Mouse (Mus musculus) hindbrain, embryonic 11.5 days (tissue): ENCODE data around the gene Spag9. TPM values are rescaled to one million over a fixed set of nuclear protein-coding genes. Genes with fewer than 3 reads are reported as not detected.

Experiments
- ATAC-seq: fragments of 200-750 bp; cut with Nextera tagmentation; 2 replicates; pipeline ENCODE4 v1.8.0; 2017; ENCODE audit warnings: mild to moderate bottlenecking, moderate TSS enrichment, moderate library complexity; ENCODE audit not compliant: low FRiP score
- DNase-seq: peaks from one replicate; pipeline ENCODE4 v3.0.0-alpha.2; 2015; ENCODE audit warnings: low spot score
- H3K27ac ChIP-seq: fragments of 300-500 bp; sonication (generic); 2 replicates; pipeline ENCODE4 v1.5.1; 2014; ENCODE audit warnings: mild to moderate bottlenecking, low read depth, low read length
- H3K27me3 ChIP-seq: fragments of 300-500 bp; sonication (generic); 2 replicates; pipeline ENCODE4 v1.6.1; 2014; ENCODE audit warnings: mild to moderate bottlenecking, low read length, moderate library complexity, mixed read lengths; ENCODE audit not compliant: control insufficient read depth, insufficient read depth
- H3K36me3 ChIP-seq: fragments of 300-500 bp; sonication (generic); 2 replicates; pipeline ENCODE4 v1.6.1; 2014; ENCODE audit warnings: mild to moderate bottlenecking, low read length, moderate library complexity, mixed read lengths; ENCODE audit not compliant: control insufficient read depth, insufficient read depth
- H3K4me1 ChIP-seq: fragments of 300-500 bp; sonication (generic); replicated peaks from 2 replicates; pipeline ENCODE4 v1.6.1; 2014; ENCODE audit warnings: low read length, mixed read lengths; ENCODE audit not compliant: control insufficient read depth, insufficient read depth
- H3K4me2 ChIP-seq: fragments of 300-500 bp; sonication (generic); replicated peaks from 2 replicates; pipeline ENCODE4 v1.6.1; 2014; ENCODE audit warnings: mild to moderate bottlenecking, low read depth, low read length
- H3K4me3 ChIP-seq: fragments of 300-500 bp; sonication (generic); 2 replicates; pipeline ENCODE4 v1.5.1; 2014; ENCODE audit warnings: low read depth, low read length
- H3K9ac ChIP-seq: fragments of 300-500 bp; sonication (generic); 2 replicates; pipeline ENCODE4 v1.6.1; 2014; ENCODE audit warnings: low read depth, low read length
- H3K9me3 ChIP-seq: fragments of 300-500 bp; sonication (generic); 2 replicates; pipeline ENCODE4 v1.6.1; 2016; ENCODE audit warnings: low read length; ENCODE audit not compliant: control insufficient read depth
- WGBS: fragments of 180-500 bp; shearing (Covaris S2); extraction: QIAGEN DNeasy Blood & Tissue Kit; methylation state at CpG from one replicate; pipeline ENCODE4 v1.1.7; 2014; 5-methylcytosine and 5-hydroxymethylcytosine counted together
- polyA plus RNA-seq: library from polyadenylated mRNA; unstranded; fragments of >200 nt; fragmentation: Nextera tagmentation; extraction: Ambion mirVana; gene quantifications from 2 replicates; pipeline ENCODE4 v1.2.1, GENCODE M21; 2014

Gene Spag9
- polyA plus RNA-seq, 1 experiment from 2014 or later = 107 TPM

DNA sequence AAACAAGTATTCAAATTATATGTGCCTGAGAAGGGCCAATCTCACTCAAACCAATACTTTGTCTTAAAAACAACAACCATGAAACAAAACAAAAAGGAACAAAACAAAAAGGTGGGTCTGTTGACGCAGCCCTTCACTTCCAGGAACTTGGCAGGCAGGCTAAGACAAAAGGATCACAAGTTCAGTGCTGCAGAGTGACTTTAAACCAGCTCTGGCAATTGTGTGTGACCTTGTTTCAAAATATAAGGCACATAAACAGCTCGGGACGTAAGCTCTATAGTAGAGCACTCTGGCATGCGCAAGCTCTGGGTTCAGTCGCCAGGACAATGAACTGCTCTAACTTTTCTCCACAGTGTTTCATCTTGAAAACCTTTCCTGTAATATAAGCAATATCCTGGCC lies 22.9 kb upstream of the Spag9 start:
- H3K27ac ChIP-seq = no peak overlapping the region

DNA sequence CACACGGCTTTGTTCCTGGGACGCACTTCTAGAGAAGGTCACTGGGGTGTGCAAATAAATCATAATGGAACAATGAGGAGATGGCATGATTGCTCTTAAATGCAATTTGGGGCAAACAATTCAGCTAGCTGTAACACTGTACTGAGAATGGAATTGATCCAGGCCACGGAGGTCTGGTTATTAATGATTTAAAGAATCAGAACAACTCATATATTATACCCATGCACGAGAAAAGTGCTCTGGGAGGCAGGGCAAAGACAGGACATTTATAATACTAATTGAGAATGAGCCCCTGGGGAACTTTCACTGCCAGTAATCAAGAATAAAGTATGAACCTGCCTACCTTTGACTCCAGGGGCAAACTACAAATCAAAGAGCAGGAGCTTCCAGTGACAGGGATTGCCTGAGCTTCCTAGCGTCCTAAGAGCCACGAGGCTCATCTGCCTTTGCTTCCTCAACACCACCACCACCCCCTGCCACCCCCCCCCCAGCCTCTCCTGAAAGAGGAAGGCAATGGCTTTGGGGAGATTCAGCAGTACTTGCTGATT lies 16.3 kb upstream of the Spag9 start:
- Histone ChIP-seq H3K27ac (no peak overlapping the region), H3K9me3 (no peaks in the 10 kb centered on the region), H3K4me1 (no peaks in the 10 kb centered on the region), H3K9ac (no peak overlapping the region), H3K4me2 (no peak overlapping the region), H3K27me3 (no peaks in the 10 kb centered on the region), H3K36me3 (no peaks in the 10 kb centered on the region), H3K4me3 (no peak overlapping the region)
- 56% methylated on average over 6 of the region's 6 CpGs for WGBS
- ATAC-seq (no peak), DNase-seq (peak; percentile 27)

More for the DNA sequence above, 22.9 kb upstream of the Spag9 start:
- 91% methylated on average over 5 of the region's 5 CpGs for WGBS
- no peak for DNase-seq
- Histone ChIP-seq H3K9me3 (no peaks in the 10 kb centered on the region), H3K4me3 (no peak overlapping the region), H3K9ac (no peak overlapping the region), H3K27me3 (no peaks in the 10 kb centered on the region), H3K36me3 (no peaks in the 10 kb centered on the region), H3K4me2 (no peak overlapping the region), H3K4me1 (no peaks in the 10 kb centered on the region)
- ATAC-seq = no peak

DNA sequence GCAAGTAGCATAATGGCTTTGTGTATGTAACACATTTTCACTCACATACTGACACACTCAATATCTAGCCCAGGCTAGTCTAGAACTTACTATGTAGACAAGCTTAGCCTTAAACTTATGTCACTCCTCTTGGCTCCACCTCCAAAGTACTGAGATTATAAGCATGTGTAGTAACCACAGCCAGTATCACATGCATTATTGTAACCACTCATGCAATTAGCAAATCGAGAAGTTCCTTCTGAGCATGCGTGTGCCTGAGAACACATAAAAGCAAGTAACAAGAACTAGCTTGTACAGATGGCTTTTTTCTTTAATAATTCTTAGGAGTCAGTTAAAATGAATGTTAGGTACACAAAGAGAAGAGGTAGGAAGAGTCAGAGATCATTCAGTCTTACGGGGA lies 11.3 kb upstream of the Spag9 start:
- no peak overlapping the region for H3K9ac ChIP-seq
- no peak overlapping the region for H3K4me2 ChIP-seq
- H3K27ac ChIP-seq = no peak overlapping the region
- H3K4me3 ChIP-seq = no peak overlapping the region
- no peaks in the 10 kb centered on the region for H3K27me3 ChIP-seq
- WGBS = 93% methylated on average over 3 of the region's 3 CpGs
- H3K4me1 ChIP-seq = no peaks in the 10 kb centered on the region
- no peaks in the 10 kb centered on the region for H3K9me3 ChIP-seq
- no peak for DNase-seq
- no peaks in the 10 kb centered on the region for H3K36me3 ChIP-seq
- no peak for ATAC-seq

DNA sequence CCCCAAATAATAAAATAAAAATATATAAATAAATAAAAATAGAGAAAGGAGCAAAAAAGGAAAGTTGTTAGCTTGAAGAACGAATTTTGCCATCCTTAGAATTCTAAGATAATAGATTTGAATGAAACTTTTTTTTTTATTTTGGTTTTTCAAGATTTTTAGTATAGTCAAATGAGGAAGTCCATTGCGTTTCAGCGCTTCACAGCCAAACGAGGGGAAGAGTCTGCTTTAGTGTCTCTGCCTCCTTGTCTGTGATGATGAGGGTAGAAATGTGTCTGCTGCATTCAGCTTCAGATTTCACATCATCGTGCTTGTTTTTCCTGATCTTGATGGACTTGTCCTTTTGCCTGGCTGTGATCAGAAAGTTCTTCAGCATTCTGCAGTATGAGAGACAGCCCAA lies 10.6 kb upstream of the Spag9 start:
- Histone ChIP-seq H3K36me3 (no peaks in the 10 kb centered on the region), H3K4me3 (no peak overlapping the region), H3K9ac (no peak overlapping the region), H3K9me3 (no peaks in the 10 kb centered on the region), H3K4me1 (no peaks in the 10 kb centered on the region), H3K27me3 (no peaks in the 10 kb centered on the region), H3K27ac (no peak overlapping the region), H3K4me2 (no peak overlapping the region)
- no peak for DNase-seq
- ATAC-seq = no peak
- WGBS = 89% methylated on average over 5 of the region's 5 CpGs

DNA sequence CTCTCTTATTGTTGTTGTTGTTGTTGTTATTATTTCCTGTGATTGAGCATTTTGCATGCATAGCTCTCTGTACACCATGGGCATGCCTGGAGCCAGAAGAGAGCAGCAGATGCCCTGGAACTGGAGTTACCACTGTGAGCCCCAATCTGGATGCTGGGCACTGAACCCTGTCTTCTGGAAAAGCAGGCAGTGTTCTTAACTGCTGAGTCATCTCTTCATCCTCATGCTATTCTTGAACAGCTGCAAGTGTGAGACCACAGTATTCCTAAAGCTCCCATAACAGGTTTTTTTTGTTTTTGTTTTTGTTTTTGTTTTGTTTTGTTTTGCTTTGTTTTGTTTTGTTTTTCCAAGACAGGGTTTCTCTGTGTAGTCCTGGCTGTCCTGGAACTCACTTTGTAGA lies 9.6 kb upstream of the Spag9 start:
- Histone ChIP-seq H3K4me1 (no peaks in the 10 kb centered on the region), H3K9me3 (no peaks in the 10 kb centered on the region), H3K4me2 (no peak overlapping the region), H3K27ac (no peak overlapping the region), H3K4me3 (no peak overlapping the region), H3K36me3 (no peaks in the 10 kb centered on the region), H3K9ac (no peak overlapping the region), H3K27me3 (no peaks in the 10 kb centered on the region)
- ATAC-seq = no peak
- DNase-seq = no peak

DNA sequence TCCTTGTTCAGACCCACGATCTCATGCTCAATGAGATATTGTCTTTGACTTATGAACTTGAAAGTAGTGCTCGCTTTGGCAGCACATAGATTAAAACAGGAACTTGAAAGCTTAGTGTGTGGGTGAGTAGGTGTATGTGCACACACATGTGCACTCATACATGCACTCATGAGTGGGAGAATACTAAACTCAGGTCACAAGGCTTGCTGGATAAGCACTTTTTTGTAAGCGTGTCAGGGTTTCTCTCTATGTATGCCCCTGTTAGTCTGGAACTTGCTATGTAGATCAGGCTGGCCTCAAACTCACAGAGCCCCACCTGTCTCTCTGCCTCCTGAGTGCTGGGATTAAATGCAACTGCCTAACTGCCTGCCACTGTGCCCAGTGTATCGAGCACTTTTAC lies 8.9 kb upstream of the Spag9 start:
- H3K4me1 ChIP-seq = no peaks in the 10 kb centered on the region
- H3K9ac ChIP-seq = no peak overlapping the region
- no peaks in the 10 kb centered on the region for H3K9me3 ChIP-seq
- H3K4me3 ChIP-seq = no peak overlapping the region
- H3K36me3 ChIP-seq = no peaks in the 10 kb centered on the region
- no peak overlapping the region for H3K4me2 ChIP-seq
- 87% methylated on average over 4 of the region's 4 CpGs for WGBS
- no peak for DNase-seq
- H3K27ac ChIP-seq = no peak overlapping the region
- ATAC-seq = no peak
- H3K27me3 ChIP-seq = no peaks in the 10 kb centered on the region

DNA sequence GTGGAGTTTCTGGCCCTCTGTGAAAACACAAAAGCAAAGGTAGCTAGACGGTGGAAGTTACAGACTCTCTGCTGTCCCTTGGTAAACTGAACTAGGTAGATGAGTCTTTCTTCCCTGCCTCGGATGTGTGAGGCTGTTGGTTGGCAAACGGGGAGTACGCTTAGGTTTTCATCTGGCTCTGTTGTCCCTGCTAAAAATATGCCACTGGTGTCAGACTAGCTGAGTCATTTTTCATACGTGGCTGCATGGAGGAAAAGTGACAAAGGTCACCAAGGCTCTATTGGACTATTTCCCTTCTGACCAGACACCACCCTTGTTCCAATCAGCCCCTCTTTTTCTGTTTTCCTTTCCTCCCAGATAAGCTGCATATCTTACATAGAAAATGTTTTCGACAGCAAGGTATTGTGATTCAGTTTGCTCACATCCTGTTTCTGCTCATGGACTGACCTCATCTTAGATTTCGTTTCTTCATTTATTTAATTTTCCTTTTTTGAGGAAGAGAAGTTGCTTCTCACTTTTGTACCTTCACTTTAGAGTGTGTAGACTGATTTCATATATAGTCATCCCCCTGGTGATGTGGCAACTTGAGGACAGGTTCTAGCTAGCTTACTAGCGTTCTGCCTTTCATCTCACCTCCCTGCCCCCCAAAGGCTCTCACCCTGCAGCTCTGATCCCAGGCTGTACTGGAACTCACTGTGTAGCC lies 8.1 kb upstream of the Spag9 start:
- WGBS = 79% methylated on average over 8 of the region's 8 CpGs
- no peaks in the 10 kb centered on the region for H3K4me1 ChIP-seq
- ATAC-seq (no peak), DNase-seq (no peak)
- H3K4me3 ChIP-seq = no peak overlapping the region
- H3K27ac ChIP-seq = no peak overlapping the region
- no peak overlapping the region for H3K9ac ChIP-seq
- no peaks in the 10 kb centered on the region for H3K9me3 ChIP-seq
- H3K27me3 ChIP-seq = no peaks in the 10 kb centered on the region
- no peaks in the 10 kb centered on the region for H3K36me3 ChIP-seq
- H3K4me2 ChIP-seq = no peak overlapping the region

DNA sequence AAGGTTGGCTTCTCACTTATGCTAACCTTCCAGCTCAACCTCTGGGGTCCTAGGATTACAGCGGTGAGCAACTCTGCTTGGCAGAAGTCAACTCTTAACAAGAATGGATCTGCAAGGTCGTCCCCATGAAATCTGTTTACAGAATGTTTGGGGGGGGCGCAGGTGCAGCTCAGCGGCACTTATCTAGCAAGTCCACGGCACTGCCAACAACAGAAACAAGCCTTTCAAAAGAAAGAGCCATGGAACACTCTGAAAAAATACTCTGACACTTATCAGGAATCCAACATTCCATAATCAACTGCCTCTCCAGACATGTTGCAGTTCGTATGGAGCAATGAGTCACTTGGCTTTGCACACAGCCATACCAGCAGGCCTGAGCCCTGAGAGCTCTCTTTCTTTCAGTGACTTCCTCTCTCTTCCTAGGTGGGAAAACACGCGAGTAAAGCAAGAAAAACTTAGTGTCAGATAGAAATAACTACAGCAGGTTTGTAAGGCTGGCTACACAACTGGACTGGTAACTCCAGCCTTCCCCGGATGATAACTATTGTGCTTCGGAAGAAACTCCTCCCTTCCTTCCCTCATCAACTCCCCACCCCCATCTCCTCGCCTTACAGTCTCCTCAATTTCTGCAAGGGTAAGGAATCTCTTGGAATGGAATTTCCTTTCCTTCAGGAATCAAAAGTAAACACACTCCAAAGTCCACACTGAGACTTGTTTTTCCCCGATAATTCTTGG lies 7.4 kb upstream of the Spag9 start:
- 68% methylated on average over 12 of the region's 12 CpGs for WGBS
- Histone ChIP-seq H3K36me3 (no peaks in the 10 kb centered on the region), H3K27me3 (no peaks in the 10 kb centered on the region), H3K9ac (no peak overlapping the region), H3K4me3 (no peak overlapping the region), H3K9me3 (no peaks in the 10 kb centered on the region), H3K4me2 (no peak overlapping the region), H3K27ac (no peak overlapping the region), H3K4me1 (no peaks in the 10 kb centered on the region)
- no peak for DNase-seq
- ATAC-seq = no peak

DNA sequence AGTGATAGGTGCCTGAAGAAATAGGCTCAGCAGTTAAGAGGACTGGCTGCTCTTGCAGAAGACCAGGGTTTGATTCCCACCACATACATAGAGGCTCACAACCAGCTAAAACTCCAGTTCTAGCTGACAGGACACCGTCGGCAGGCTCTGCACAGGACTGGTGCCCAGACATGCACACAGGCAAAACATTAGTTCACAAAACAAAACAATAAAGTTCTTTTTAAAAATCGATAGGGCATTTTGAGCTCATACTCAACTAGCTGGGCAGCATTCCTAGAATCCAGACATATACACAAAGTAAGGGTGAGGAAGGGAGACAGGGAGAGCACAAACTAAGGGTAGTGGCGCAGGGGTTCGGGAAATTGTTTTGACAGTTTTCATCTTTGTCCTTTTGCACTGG lies 1.4 kb upstream of the Spag9 start:
- 67% methylated on average over 5 of the region's 5 CpGs for WGBS

More for the DNA sequence above, 1.4 kb upstream of the Spag9 start:
- DNase-seq = no peak
- ATAC-seq = no peak
- no peaks in the 10 kb centered on the region for H3K27me3 ChIP-seq
- H3K4me1 ChIP-seq = peaks cover 6% of the 10 kb centered on the region
- H3K4me2 ChIP-seq = no peak overlapping the region
- H3K27ac ChIP-seq = no peak overlapping the region
- no peak overlapping the region for H3K4me3 ChIP-seq
- H3K9ac ChIP-seq = no peak overlapping the region; the same call in 1 of the 2 replicates
- H3K9me3 ChIP-seq = no peaks in the 10 kb centered on the region
- no peaks in the 10 kb centered on the region for H3K36me3 ChIP-seq
